Mouse (Mus musculus) kidney, embryonic 14.5 days (tissue): ENCODE results near the gene 1500011B03Rik. TPM values are rescaled to one million over a fixed set of nuclear protein-coding genes. Genes with fewer than 3 reads are reported as not detected.

ENCODE experiments used
- ATAC-seq: fragments of 200-750 bp; cut with Nextera tagmentation; 2 replicates; pipeline ENCODE4 v1.8.0; 2017; ENCODE audit warnings: moderate number of reproducible peaks, mild to moderate bottlenecking, moderate TSS enrichment, moderate library complexity; ENCODE audit not compliant: low FRiP score, low TSS enrichment
- H3K27ac ChIP-seq: fragments of 300-500 bp; sonication (generic); 2 replicates; pipeline ENCODE4 v1.5.1; 2014; ENCODE audit warnings: low read depth, mild to moderate bottlenecking, low read length, moderate library complexity, mixed read lengths
- H3K27me3 ChIP-seq: fragments of 300-500 bp; sonication (generic); 2 replicates; pipeline ENCODE4 v1.6.1; 2014; ENCODE audit warnings: mild to moderate bottlenecking, low read length; ENCODE audit not compliant: control insufficient read depth, insufficient read depth
- H3K36me3 ChIP-seq: fragments of 300-500 bp; sonication (generic); 2 replicates; pipeline ENCODE4 v1.6.1; 2014; ENCODE audit warnings: low read length, mixed read lengths; ENCODE audit not compliant: control insufficient read depth, insufficient read depth
- H3K4me1 ChIP-seq: fragments of 300-500 bp; sonication (generic); 2 replicates; pipeline ENCODE4 v1.6.1; 2014; ENCODE audit warnings: low read length, mixed read lengths; ENCODE audit not compliant: control insufficient read depth, insufficient read depth
- H3K4me2 ChIP-seq: fragments of 300-500 bp; sonication (generic); replicated peaks from 2 replicates; pipeline ENCODE4 v1.6.1; 2014; ENCODE audit warnings: low read depth, mild to moderate bottlenecking, low read length
- H3K4me3 ChIP-seq: fragments of 300-500 bp; sonication (generic); 2 replicates; pipeline ENCODE4 v1.5.1; 2014; ENCODE audit warnings: mild to moderate bottlenecking, low read length
- H3K9ac ChIP-seq: fragments of 300-500 bp; sonication (generic); 2 replicates; pipeline ENCODE4 v1.6.1; 2014; ENCODE audit warnings: low read depth, mild to moderate bottlenecking, low read length, moderate library complexity
- H3K9me3 ChIP-seq: fragments of 300-500 bp; sonication (generic); 2 replicates; pipeline ENCODE4 v1.6.1; 2016; ENCODE audit warnings: low read length; ENCODE audit not compliant: control insufficient read depth
- WGBS: fragments of 180-500 bp; shearing (Covaris S2); extraction: QIAGEN DNeasy Blood & Tissue Kit; methylation state at CpG from one replicate; pipeline ENCODE4 v1.1.7; 2014; 5-methylcytosine and 5-hydroxymethylcytosine counted together
- polyA plus RNA-seq: library from polyadenylated mRNA; unstranded; fragments of >200 nt; fragmentation: Nextera tagmentation; extraction: Ambion mirVana; gene quantifications from 2 replicates; pipeline ENCODE4 v1.2.1, GENCODE M21; 2014

The 1500011B03Rik gene
- polyA plus RNA-seq, 1 experiment from 2014 or later, result 128 TPM

GRCm38 (mm10) chr5:114772456-114773203, 50.6 kb downstream of the 1500011B03Rik start:
- Histone ChIP-seq H3K36me3 (no peaks in the 10 kb centered on the region), H3K4me2 (peak overlapping the region; percentile 71), H3K9me3 (no peaks in the 10 kb centered on the region), H3K27me3 (no peaks in the 10 kb centered on the region; the same call in 1 of the 2 replicates), H3K9ac (peak overlapping the region; percentile 94), H3K4me3 (peak overlapping the region; percentile 98), H3K27ac (peak overlapping the region; percentile 71), H3K4me1 (peaks cover 12% of the 10 kb centered on the region)
- peak; percentile 51 for ATAC-seq
- WGBS, result 2% methylated on average over 44 of the region's 57 CpGs

GRCm38 (mm10) chr5:114771796-114772195, 51.5 kb downstream of the 1500011B03Rik start:
- WGBS, result 80% methylated on average over 8 of the region's 8 CpGs
- peak overlapping the region; percentile 71 for H3K4me2 ChIP-seq
- ATAC-seq, result no peak
- H3K27me3 ChIP-seq, result no peaks in the 10 kb centered on the region
- no peak overlapping the region for H3K27ac ChIP-seq
- H3K36me3 ChIP-seq, result no peaks in the 10 kb centered on the region
- H3K9ac ChIP-seq, result peak overlapping the region; percentile 94; the same call in 1 of the 2 replicates
- peaks cover 12% of the 10 kb centered on the region for H3K4me1 ChIP-seq
- no peaks in the 10 kb centered on the region for H3K9me3 ChIP-seq
- H3K4me3 ChIP-seq, result peak overlapping the region; percentile 98; the same call in 1 of the 2 replicates

DNA sequence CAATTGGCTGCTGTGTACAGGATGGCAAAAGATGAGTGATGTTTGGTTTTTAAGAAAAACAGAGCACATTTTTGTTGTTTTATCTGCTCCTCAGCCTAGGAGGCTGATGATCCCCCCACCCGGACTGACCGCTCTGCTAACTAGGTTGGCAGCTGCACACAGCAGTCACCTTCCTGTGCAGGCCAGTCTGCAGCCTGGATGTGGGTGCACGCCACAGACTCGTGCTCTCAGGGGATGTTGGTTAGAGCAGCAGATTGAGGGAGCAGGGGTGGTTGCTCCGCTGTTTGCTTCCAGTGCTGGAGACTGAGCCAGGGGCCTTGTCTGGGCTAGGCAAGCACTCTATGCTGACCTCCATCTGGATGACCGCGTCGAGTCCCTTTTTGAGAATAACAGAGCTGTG, 53.5 kb downstream of the 1500011B03Rik start:
- 92% methylated on average over 8 of the region's 8 CpGs for WGBS
- Histone ChIP-seq H3K4me1 (peaks cover 7% of the 10 kb centered on the region; the same call in 1 of the 2 replicates), H3K4me3 (no peak overlapping the region), H3K4me2 (no peak overlapping the region), H3K27ac (no peak overlapping the region), H3K36me3 (peaks cover 10% of the 10 kb centered on the region; the same call in 1 of the 2 replicates), H3K9ac (no peak overlapping the region), H3K9me3 (no peaks in the 10 kb centered on the region), H3K27me3 (no peaks in the 10 kb centered on the region)
- ATAC-seq, result no peak

GRCm38 (mm10) chr5:114767185-114767584, 56.1 kb downstream of the 1500011B03Rik start:
- no peak overlapping the region for H3K4me2 ChIP-seq
- H3K4me1 ChIP-seq, result peaks cover 3% of the 10 kb centered on the region; the same call in 1 of the 2 replicates
- ATAC-seq, result no peak
- no peak overlapping the region for H3K9ac ChIP-seq
- H3K36me3 ChIP-seq, result peaks cover 35% of the 10 kb centered on the region; the same call in 1 of the 2 replicates
- H3K4me3 ChIP-seq, result no peak overlapping the region
- H3K9me3 ChIP-seq, result no peaks in the 10 kb centered on the region
- H3K27me3 ChIP-seq, result no peaks in the 10 kb centered on the region
- 89% methylated on average over 7 of the region's 7 CpGs for WGBS
- H3K27ac ChIP-seq, result no peak overlapping the region

DNA sequence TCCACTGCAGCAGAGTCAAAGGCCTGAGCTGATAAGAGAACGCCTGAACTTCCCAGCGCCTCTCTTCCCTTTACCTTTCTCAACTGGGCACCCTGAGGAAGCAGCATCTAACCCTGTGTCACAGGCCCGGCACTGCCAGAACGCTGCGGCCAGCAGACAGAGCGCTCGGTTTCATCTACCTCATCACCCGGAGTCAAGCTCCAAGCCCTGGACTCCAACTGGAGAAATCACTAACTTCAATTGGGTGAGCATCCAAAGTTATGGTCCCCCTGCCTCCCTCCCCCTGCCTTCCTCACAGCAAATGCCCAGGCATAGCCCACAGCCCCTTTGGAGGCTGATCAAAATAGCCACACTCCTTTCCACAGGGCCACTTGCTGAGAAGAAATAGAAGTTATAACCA, 56.6 kb downstream of the 1500011B03Rik start:
- Histone ChIP-seq H3K9ac (no peak overlapping the region), H3K36me3 (peaks cover 40% of the 10 kb centered on the region; the same call in 1 of the 2 replicates), H3K4me2 (no peak overlapping the region), H3K4me3 (no peak overlapping the region), H3K27ac (0 out of 2 replicates have a peak overlapping the region, but pooled peaks have one; percentile 4), H3K9me3 (no peaks in the 10 kb centered on the region), H3K4me1 (no peaks in the 10 kb centered on the region), H3K27me3 (no peaks in the 10 kb centered on the region)
- 93% methylated on average over 8 of the region's 8 CpGs for WGBS
- ATAC-seq, result no peak

- ATAC-seq, result no peak
- Histone ChIP-seq H3K9ac (no peak overlapping the region), H3K4me3 (no peak overlapping the region), H3K9me3 (no peaks in the 10 kb centered on the region), H3K4me2 (no peak overlapping the region), H3K27me3 (no peaks in the 10 kb centered on the region), H3K4me1 (no peaks in the 10 kb centered on the region), H3K27ac (no peak overlapping the region), H3K36me3 (peaks cover 54% of the 10 kb centered on the region)
- WGBS, result 91% methylated on average over 18 of the region's 18 CpGs
These were observed 58.2 kb downstream of the 1500011B03Rik start for GRCm38 (mm10) chr5:114764812-114765735.

DNA sequence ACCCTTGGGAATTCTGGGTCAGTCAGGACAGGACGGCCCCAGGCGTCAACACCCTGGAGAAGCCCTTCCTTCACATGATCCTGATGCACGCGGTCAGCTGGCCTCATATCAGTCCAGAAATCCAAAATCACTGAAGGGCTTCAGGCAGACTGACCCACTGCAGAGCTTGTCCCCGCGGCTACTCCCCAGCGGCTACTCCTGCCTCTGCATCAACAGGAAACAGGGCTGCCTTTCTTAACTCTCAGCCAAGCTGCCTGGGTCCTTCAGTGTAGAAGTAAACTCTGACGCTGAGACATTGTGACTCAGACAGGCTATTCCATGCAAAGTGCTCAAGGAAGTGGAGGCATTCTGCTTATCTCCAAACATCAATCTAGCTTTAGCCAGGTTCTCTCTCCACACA, 61.3 kb downstream of the 1500011B03Rik start:
- H3K4me2 ChIP-seq, result no peak overlapping the region
- no peaks in the 10 kb centered on the region for H3K4me1 ChIP-seq
- 89% methylated on average over 8 of the region's 8 CpGs for WGBS
- no peak overlapping the region for H3K4me3 ChIP-seq
- no peak overlapping the region for H3K27ac ChIP-seq
- no peak overlapping the region for H3K9ac ChIP-seq
- H3K9me3 ChIP-seq, result no peaks in the 10 kb centered on the region
- H3K27me3 ChIP-seq, result no peaks in the 10 kb centered on the region
- H3K36me3 ChIP-seq, result peaks cover 62% of the 10 kb centered on the region
- no peak for ATAC-seq

GRCm38 (mm10) chr5:114759536-114760090, 63.7 kb downstream of the 1500011B03Rik start:
- ATAC-seq, result no peak
- no peak overlapping the region for H3K27ac ChIP-seq
- H3K9ac ChIP-seq, result no peak overlapping the region
- WGBS, result 91% methylated on average over 5 of the region's 5 CpGs
- H3K4me1 ChIP-seq, result no peaks in the 10 kb centered on the region
- peaks cover 66% of the 10 kb centered on the region for H3K36me3 ChIP-seq
- H3K4me2 ChIP-seq, result no peak overlapping the region
- H3K4me3 ChIP-seq, result no peak overlapping the region
- H3K9me3 ChIP-seq, result no peaks in the 10 kb centered on the region
- H3K27me3 ChIP-seq, result no peaks in the 10 kb centered on the region
